Mouse (Mus musculus): ENCODE measurements around the gene Lsamp. TPM values are rescaled to one million over a fixed set of nuclear protein-coding genes. Genes with fewer than 3 reads are reported as not detected.

Gene Lsamp
- polyA plus RNA-seq, 1 experiment from 2014 or later = 0.95 TPM

DNA sequence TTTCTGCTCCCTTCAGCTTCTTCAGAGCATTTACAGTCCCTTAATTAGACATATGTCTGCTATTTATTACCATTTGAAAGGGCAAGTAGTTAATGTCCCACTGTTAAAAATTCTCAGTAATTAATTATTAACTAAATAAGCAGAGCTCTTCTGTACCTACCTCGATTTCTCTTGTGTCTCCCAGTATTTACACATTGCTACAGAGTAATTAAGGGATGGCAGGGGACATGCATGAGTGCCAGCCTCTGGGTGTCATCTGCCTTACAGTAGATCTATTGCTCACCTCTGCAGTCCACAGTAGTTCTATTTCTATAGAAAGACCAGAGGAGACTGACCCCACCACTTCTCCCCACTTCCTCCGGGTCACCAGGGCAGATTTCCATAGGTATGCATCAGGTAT is 1581.1 kb downstream of the Lsamp start:
- no peak overlapping the region for H3K27ac ChIP-seq (ENCODE audit: low read depth)
- TF ChIP-seq CTCF (IDR thresholded peaks at IDR 0.05; ENCODE audit: low read depth) = no peak
- no peak overlapping the region for H3K9ac ChIP-seq
- no peak overlapping the region for H3K4me3 ChIP-seq (ENCODE audit: low read depth, low read length)
- H3K27me3 ChIP-seq (ENCODE audit: insufficient read depth, low read length) = no peaks in the 10 kb centered on the region
- DNase-seq = no peak
- no peaks in the 10 kb centered on the region for H3K36me3 ChIP-seq (ENCODE audit: insufficient read depth)
- no peak for ATAC-seq (ENCODE audit: insufficient read depth)
- WGBS = 31% methylated on average over 2 of the region's 2 CpGs
- no peaks in the 10 kb centered on the region for H3K9me3 ChIP-seq (ENCODE audit: low read depth, low read length)
- H3K4me2 ChIP-seq = no peak overlapping the region
- H3K4me1 ChIP-seq (ENCODE audit: insufficient read depth) = no peaks in the 10 kb centered on the region

GRCm38 (mm10) chr16:41588675-41589301 is 1604.6 kb downstream of the Lsamp start:
- Histone ChIP-seq H3K9ac (no peak overlapping the region), H3K4me2 (no peak overlapping the region), H3K27me3 (ENCODE audit: insufficient read depth, low read length) (no peaks in the 10 kb centered on the region), H3K27ac (ENCODE audit: low read depth) (no peak overlapping the region), H3K36me3 (ENCODE audit: insufficient read depth) (no peaks in the 10 kb centered on the region), H3K4me1 (ENCODE audit: insufficient read depth) (no peaks in the 10 kb centered on the region), H3K9me3 (ENCODE audit: low read depth, low read length) (no peaks in the 10 kb centered on the region), H3K4me3 (ENCODE audit: low read depth, low read length) (no peak overlapping the region)
- ATAC-seq (ENCODE audit: insufficient read depth) (no peak), DNase-seq (no peak)
- 72% methylated on average over 5 of the region's 5 CpGs for whole genome bisulfite sequencing
- TF ChIP-seq CTCF (IDR thresholded peaks at IDR 0.05; ENCODE audit: low read depth) = no peak

DNA sequence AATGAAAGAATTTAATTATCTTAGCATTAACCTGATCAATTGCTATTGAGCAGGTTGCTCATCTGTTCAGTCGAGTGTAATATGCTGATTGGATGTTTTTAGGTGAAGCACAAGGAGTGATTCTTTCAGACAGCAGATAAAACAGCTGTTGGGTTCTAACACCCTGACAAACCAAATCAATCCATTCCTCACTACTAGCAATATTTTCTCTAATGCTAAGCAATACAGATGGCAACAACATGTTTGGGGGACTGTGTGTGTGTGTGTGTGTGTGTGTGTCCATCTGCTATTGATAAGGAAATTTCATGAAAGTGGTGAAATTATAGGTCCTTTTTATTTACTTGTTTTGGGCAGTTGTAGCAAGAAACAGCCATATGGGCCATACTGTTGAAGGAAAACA is 1628.1 kb downstream of the Lsamp start:
- 53% methylated on average over 1 of the region's 1 CpGs for whole genome bisulfite sequencing

GRCm38 (mm10) chr16:41623871-41624270 is 1639.7 kb downstream of the Lsamp start:
- Histone ChIP-seq H3K4me3 (ENCODE audit: low read depth, low read length) (no peak overlapping the region), H3K36me3 (ENCODE audit: insufficient read depth) (no peaks in the 10 kb centered on the region), H3K27me3 (ENCODE audit: insufficient read depth, low read length) (no peaks in the 10 kb centered on the region), H3K9me3 (ENCODE audit: low read depth, low read length) (no peaks in the 10 kb centered on the region), H3K27ac (ENCODE audit: low read depth) (no peak overlapping the region), H3K4me1 (ENCODE audit: insufficient read depth) (no peaks in the 10 kb centered on the region), H3K9ac (no peak overlapping the region), H3K4me2 (no peak overlapping the region)
- DNase-seq (no peak), ATAC-seq (ENCODE audit: insufficient read depth) (no peak)
- 88% methylated on average over 1 of the region's 1 CpGs for WGBS
- TF ChIP-seq CTCF (IDR thresholded peaks at IDR 0.05; ENCODE audit: low read depth) = no peak

More for the DNA sequence above, 1628.1 kb downstream of the Lsamp start:
- no peak overlapping the region for H3K9ac ChIP-seq
- H3K4me1 ChIP-seq (ENCODE audit: insufficient read depth) = no peaks in the 10 kb centered on the region
- ATAC-seq (ENCODE audit: insufficient read depth) (no peak), DNase-seq (no peak)
- no peaks in the 10 kb centered on the region for H3K36me3 ChIP-seq (ENCODE audit: insufficient read depth)
- H3K4me2 ChIP-seq = no peak overlapping the region
- no peaks in the 10 kb centered on the region for H3K9me3 ChIP-seq (ENCODE audit: low read depth, low read length)
- no peaks in the 10 kb centered on the region for H3K27me3 ChIP-seq (ENCODE audit: insufficient read depth, low read length)
- H3K4me3 ChIP-seq (ENCODE audit: low read depth, low read length) = no peak overlapping the region
- TF ChIP-seq CTCF (IDR thresholded peaks at IDR 0.05; ENCODE audit: low read depth) = no peak
- no peak overlapping the region for H3K27ac ChIP-seq (ENCODE audit: low read depth)

GRCm38 (mm10) chr16:41633898-41634297 is 1649.7 kb downstream of the Lsamp start:
- 55% methylated on average over 2 of the region's 2 CpGs for WGBS
- Histone ChIP-seq H3K36me3 (ENCODE audit: insufficient read depth) (no peaks in the 10 kb centered on the region), H3K4me3 (ENCODE audit: low read depth, low read length) (no peak overlapping the region), H3K27me3 (ENCODE audit: insufficient read depth, low read length) (no peaks in the 10 kb centered on the region), H3K9ac (no peak overlapping the region), H3K4me2 (no peak overlapping the region), H3K27ac (ENCODE audit: low read depth) (no peak overlapping the region), H3K9me3 (ENCODE audit: low read depth, low read length) (no peaks in the 10 kb centered on the region), H3K4me1 (ENCODE audit: insufficient read depth) (no peaks in the 10 kb centered on the region)
- ATAC-seq (ENCODE audit: insufficient read depth) (no peak), DNase-seq (no peak)
- no peak for TF ChIP-seq CTCF (IDR thresholded peaks at IDR 0.05; ENCODE audit: low read depth)

DNA sequence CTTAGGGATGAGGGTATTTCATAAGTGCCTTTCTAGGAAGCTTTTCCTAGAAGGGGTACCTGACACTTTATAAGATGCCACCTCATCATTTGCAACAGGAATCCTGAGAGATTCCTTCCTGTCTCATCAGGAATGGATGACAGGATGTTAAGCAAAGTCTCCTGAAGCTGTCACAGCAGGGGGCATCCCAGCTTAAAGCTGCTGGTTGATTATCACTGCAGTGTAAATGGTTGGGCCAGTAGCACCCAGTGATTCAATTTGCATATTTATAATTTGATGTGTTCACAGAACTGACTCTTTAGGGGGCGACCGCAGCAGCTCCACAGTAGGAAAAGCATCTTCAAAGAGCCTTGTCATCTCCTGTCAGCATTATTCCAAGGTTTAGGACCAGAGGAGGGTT is 1656.7 kb downstream of the Lsamp start:
- no peak for DNase-seq
- 39% methylated on average over 2 of the region's 2 CpGs for WGBS
- no peak for ATAC-seq (ENCODE audit: insufficient read depth)
- no peak overlapping the region for H3K4me3 ChIP-seq (ENCODE audit: low read depth, low read length)
- no peak overlapping the region for H3K9ac ChIP-seq
- no peaks in the 10 kb centered on the region for H3K9me3 ChIP-seq (ENCODE audit: low read depth, low read length)
- no peak overlapping the region for H3K4me2 ChIP-seq
- H3K27ac ChIP-seq (ENCODE audit: low read depth) = no peak overlapping the region
- H3K36me3 ChIP-seq (ENCODE audit: insufficient read depth) = no peaks in the 10 kb centered on the region
- H3K4me1 ChIP-seq (ENCODE audit: insufficient read depth) = no peaks in the 10 kb centered on the region
- H3K27me3 ChIP-seq (ENCODE audit: insufficient read depth, low read length) = no peaks in the 10 kb centered on the region
- no peak for TF ChIP-seq CTCF (IDR thresholded peaks at IDR 0.05; ENCODE audit: low read depth)

- Histone ChIP-seq H3K27me3 (ENCODE audit: insufficient read depth, low read length) (no peaks in the 10 kb centered on the region), H3K36me3 (ENCODE audit: insufficient read depth) (no peaks in the 10 kb centered on the region), H3K4me2 (no peak overlapping the region), H3K4me1 (ENCODE audit: insufficient read depth) (no peaks in the 10 kb centered on the region), H3K9ac (no peak overlapping the region), H3K9me3 (ENCODE audit: low read depth, low read length) (no peaks in the 10 kb centered on the region), H3K27ac (ENCODE audit: low read depth) (no peak overlapping the region), H3K4me3 (ENCODE audit: low read depth, low read length) (no peak overlapping the region)
- no peak for TF ChIP-seq CTCF (IDR thresholded peaks at IDR 0.05; ENCODE audit: low read depth)
- WGBS = 77% methylated on average over 2 of the region's 2 CpGs
- DNase-seq (no peak), ATAC-seq (ENCODE audit: insufficient read depth) (no peak)
Measured at GRCm38 (mm10) chr16:41653261-41653660, 1669.1 kb downstream of the Lsamp start.

Data from lung, embryonic 14.5 days (tissue).